Mouse (Mus musculus): ENCODE results near the gene Cpn1.

GRCm38 (mm10) chr19:43930366-43930765 lies 56.0 kb downstream of the Cpn1 start:
- TF ChIP-seq CTCF (IDR thresholded peaks at IDR 0.05; ENCODE audit: borderline replicate concordance, extremely low read depth, insufficient read depth, insufficient read length) (no peak), POLR2A (IDR thresholded peaks at IDR 0.05; ENCODE audit: borderline replicate concordance, extremely low read depth, insufficient read depth, insufficient read length, poor library complexity, severe bottlenecking) (no peak)
